Comparison of ENCODE assay signal across 24 mouse cellular contexts in the genomic region with DNA sequence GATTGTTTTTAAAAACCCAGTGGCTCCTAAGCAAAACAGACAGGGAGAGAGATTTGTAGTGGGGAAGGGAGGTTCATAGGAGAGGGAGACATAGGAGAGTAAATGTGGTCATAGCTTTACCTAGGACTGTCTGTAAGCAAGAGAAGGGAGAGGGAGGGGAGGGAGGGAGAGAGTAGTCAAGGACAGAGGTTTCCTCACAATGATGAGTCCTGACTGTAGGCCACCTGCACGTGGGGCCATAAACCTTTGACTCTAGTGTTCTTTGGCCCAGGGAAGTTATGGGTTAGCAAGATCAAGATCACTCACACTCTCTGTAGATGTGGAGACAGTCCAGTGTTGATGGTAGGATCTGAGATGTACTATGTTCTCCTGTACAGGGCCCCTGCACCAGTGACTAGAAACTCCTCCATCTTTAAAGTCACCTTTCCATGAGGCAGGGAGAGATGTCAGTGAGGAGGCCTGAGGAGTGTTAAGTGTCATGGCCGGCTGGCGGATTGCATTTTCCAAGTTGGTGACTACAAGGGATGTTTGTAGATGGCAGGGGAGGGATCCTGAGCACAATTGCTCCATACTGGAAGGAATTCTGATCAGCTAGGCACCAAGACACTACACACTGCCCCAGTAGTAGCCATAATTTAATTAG. TPM values are rescaled to one million over a fixed set of nuclear protein-coding genes. Genes with fewer than 3 reads are reported as not detected.
DNase-seq lines count a peak whose midpoint lies in the region; ATAC-seq and TF ChIP-seq lines count a peak whose summit lies in the region.
"Had no signal": no experiment of that assay in that cellular context is flagged by ENCODE, and none has a peak within 500 bp of the region (broad histone marks: within the 10 kb centered on the region; RNA-seq: fewer than 3 reads in every experiment).

No protein-coding gene starts in this region.

- no peak for TF ChIP-seq CTCF in intestine, postnatal 0 days (IDR thresholded peaks at IDR 0.05; ENCODE audit: low read depth)
- no peak for TF ChIP-seq CTCF in stomach, postnatal 0 days (IDR thresholded peaks at IDR 0.05; ENCODE audit: low read depth)

- H3K4me1 ChIP-seq in lung, embryonic 15.5 days: no peaks in the 10 kb centered on the region; the same call in 1 of the 2 replicates
- H3K4me1 ChIP-seq in intestine, embryonic 14.5 days (replicated peaks; ENCODE audit: control insufficient read depth, insufficient read depth, low read length): no peaks in the 10 kb centered on the region
- H3K4me1 ChIP-seq in intestine, postnatal 0 days (replicated peaks; ENCODE audit: control insufficient read depth, insufficient read depth, low read length): peaks cover 3% of the 10 kb centered on the region; the same call in 1 of the 2 replicates
- H3K4me1 ChIP-seq in stomach, postnatal 0 days (replicated peaks; ENCODE audit: control insufficient read depth, insufficient read depth): 0 out of 2 replicates have a peak, but pooled peaks cover 2% of the 10 kb centered on the region
- H3K4me1 ChIP-seq: embryonic facial prominence, embryonic 15.5 days; hindbrain, embryonic 13.5 days had no signal

- no peak for DNase-seq in lung, postnatal 36 days
- DNase-seq in intestine, embryonic 14.5 days (ENCODE audit: low spot score): peak; percentile 31
- peak; percentile 2 for DNase-seq in stomach, postnatal 0 days (ENCODE audit: low spot score)
- DNase-seq in urinary bladder, adult 18-20 months (ENCODE audit: low spot score in 2 of 2): no peak
- DNase-seq: adrenal gland, postnatal 14 days; cerebellum, adult 2 months; cerebellum, postnatal 10 days; embryo, embryonic 11 days; gastrocnemius, adult 2 months; gastrocnemius, postnatal 36 days; heart, adult 18-20 months; heart, postnatal 14 days had no signal

- H3K27ac ChIP-seq in lung, embryonic 15.5 days: peak overlapping the region; percentile 60
- no peak overlapping the region for H3K27ac ChIP-seq in intestine, embryonic 14.5 days (ENCODE audit: low read depth)
- peak overlapping the region; percentile 22 for H3K27ac ChIP-seq in intestine, postnatal 0 days (ENCODE audit: low read depth, low read length)
- no peak overlapping the region for H3K27ac ChIP-seq in stomach, postnatal 0 days (replicated peaks)
- H3K27ac ChIP-seq: embryonic facial prominence, embryonic 15.5 days; forebrain, embryonic 10.5 days; gastrocnemius, adult 2 months; heart, embryonic 10.5 days; hindbrain, embryonic 13.5 days had no signal

- H3K4me3 ChIP-seq in lung, embryonic 15.5 days: no peak overlapping the region
- H3K4me3 ChIP-seq in intestine, embryonic 14.5 days (ENCODE audit: low read depth, low read length): no peak overlapping the region
- no peak overlapping the region for H3K4me3 ChIP-seq in intestine, postnatal 0 days (ENCODE audit: low read depth, low read length)
- H3K4me3 ChIP-seq in stomach, postnatal 0 days (ENCODE audit: low read depth, low read length): no peak overlapping the region
- H3K4me3 ChIP-seq: embryonic facial prominence, embryonic 15.5 days; erythroblast, embryonic 14.5 days; forebrain, embryonic 10.5 days; gastrocnemius, adult 2 months; heart, embryonic 10.5 days; hindbrain, embryonic 13.5 days had no signal

- no peak overlapping the region for H3K4me2 ChIP-seq in lung, embryonic 15.5 days
- no peak overlapping the region for H3K4me2 ChIP-seq in intestine, embryonic 14.5 days (ENCODE audit: low read length)
- H3K4me2 ChIP-seq in intestine, postnatal 0 days (replicated peaks; ENCODE audit: low read depth): no peak overlapping the region
- no peak overlapping the region for H3K4me2 ChIP-seq in stomach, postnatal 0 days (replicated peaks; ENCODE audit: low read depth)
- H3K4me2 ChIP-seq: embryonic facial prominence, embryonic 15.5 days; hindbrain, embryonic 13.5 days had no signal

- no peak overlapping the region for H3K9ac ChIP-seq in lung, embryonic 15.5 days
- no peak overlapping the region for H3K9ac ChIP-seq in intestine, embryonic 14.5 days (ENCODE audit: low read length)
- H3K9ac ChIP-seq in intestine, postnatal 0 days (ENCODE audit: low read depth, low read length): no peak overlapping the region
- no peak overlapping the region for H3K9ac ChIP-seq in stomach, postnatal 0 days (ENCODE audit: low read length)
- H3K9ac ChIP-seq: embryonic facial prominence, embryonic 15.5 days; hindbrain, embryonic 13.5 days had no signal

- no peak for ATAC-seq in lung, embryonic 15.5 days (ENCODE audit: borderline replicate concordance, extremely low read depth, low FRiP score, low TSS enrichment)
- ATAC-seq in intestine, embryonic 14.5 days (replicated peaks; ENCODE audit: low FRiP score, low TSS enrichment, low read depth): no peak
- peak; percentile 78 for ATAC-seq in intestine, postnatal 0 days
- ATAC-seq in stomach, postnatal 0 days (ENCODE audit: low FRiP score, low TSS enrichment): no peak
- no peak for ATAC-seq in cerebellum, adult (ENCODE audit: insufficient number of reproducible peaks, low FRiP score, low TSS enrichment)
- ATAC-seq: forebrain, embryonic 14.5 days had no signal

- no peaks in the 10 kb centered on the region for H3K27me3 ChIP-seq in lung, embryonic 15.5 days
- no peaks in the 10 kb centered on the region for H3K27me3 ChIP-seq in intestine, embryonic 14.5 days (replicated peaks; ENCODE audit: control insufficient read depth, insufficient read depth, low read length)
- H3K27me3 ChIP-seq in intestine, postnatal 0 days (replicated peaks; ENCODE audit: control insufficient read depth, insufficient read depth, low read length): no peaks in the 10 kb centered on the region
- H3K27me3 ChIP-seq in stomach, postnatal 0 days (ENCODE audit: control insufficient read depth, insufficient read depth, low read length): no peaks in the 10 kb centered on the region
- H3K27me3 ChIP-seq: embryonic facial prominence, embryonic 15.5 days; hindbrain, embryonic 13.5 days had no signal

- H3K9me3 ChIP-seq in lung, embryonic 15.5 days: no peaks in the 10 kb centered on the region
- H3K9me3 ChIP-seq in intestine, embryonic 14.5 days (ENCODE audit: control insufficient read depth, low read length): no peaks in the 10 kb centered on the region
- no peaks in the 10 kb centered on the region for H3K9me3 ChIP-seq in intestine, postnatal 0 days (ENCODE audit: control insufficient read depth)
- H3K9me3 ChIP-seq in stomach, postnatal 0 days (ENCODE audit: control insufficient read depth, low read length): no peaks in the 10 kb centered on the region

- no peak for TF ChIP-seq EP300 in stomach, postnatal 0 days (optimal IDR thresholded peaks at IDR 0.05)

- H3K36me3 ChIP-seq in lung, embryonic 15.5 days: no peaks in the 10 kb centered on the region
- no peaks in the 10 kb centered on the region for H3K36me3 ChIP-seq in intestine, embryonic 14.5 days (ENCODE audit: control insufficient read depth, insufficient read depth, low read length)
- no peaks in the 10 kb centered on the region for H3K36me3 ChIP-seq in intestine, postnatal 0 days (ENCODE audit: control insufficient read depth, insufficient read depth)
- H3K36me3 ChIP-seq in stomach, postnatal 0 days (ENCODE audit: control insufficient read depth, insufficient read depth, low read length): no peaks in the 10 kb centered on the region
- H3K36me3 ChIP-seq: embryonic facial prominence, embryonic 15.5 days; forebrain, embryonic 10.5 days; heart, embryonic 10.5 days; hindbrain, embryonic 13.5 days had no signal

- 74% methylated on average over 3 of the region's 3 CpGs for WGBS in lung, embryonic 15.5 days
- 88% methylated on average over 3 of the region's 3 CpGs for WGBS in intestine, embryonic 14.5 days
- WGBS in intestine, postnatal 0 days: 75% methylated on average over 3 of the region's 3 CpGs
- WGBS in stomach, postnatal 0 days: 83% methylated on average over 3 of the region's 3 CpGs

RNA-seq across cellular contexts. Expression of a gene that starts 1.6 kb away (rescaled TPM):
- polyA plus RNA-seq in lung, embryonic 15.5 days (2015; fragmentation: Nextera tagmentation; extraction: Ambion mirVana): 0.21 and 0.74 TPM in 2 replicates
- not detected in 2 replicates for polyA plus RNA-seq in intestine, embryonic 14.5 days (2014; fragmentation: Nextera tagmentation; extraction: Ambion mirVana)
- 11.6 and 13.6 TPM in 2 replicates for polyA plus RNA-seq in intestine, postnatal 0 days (2015; fragmentation: Nextera tagmentation; extraction: Ambion mirVana)
- polyA plus RNA-seq in stomach, postnatal 0 days (2015; fragmentation: Nextera tagmentation; extraction: Ambion mirVana): 0.17 TPM in 1 of 2 replicates, not detected in the other
- polyA plus RNA-seq: C2C12; cerebellum, adult 2 months; embryonic facial prominence, embryonic 11.5 days; erythroblast, embryonic 14.5 days; forebrain, embryonic 10.5 days; forebrain, embryonic 14.5 days; heart, embryonic 10.5 days; heart, embryonic 14.5 days had no signal

Comparison
In these comparisons a context has a peak if more than half of its experiments do, and no peak if none do; other contexts are left out.
1. H3K27ac ChIP-seq: peak in lung, embryonic 15.5 days (single experiment) and intestine, postnatal 0 days (single experiment); none in intestine, embryonic 14.5 days (single experiment) and stomach, postnatal 0 days (single experiment).
2. DNase-seq: peak in intestine, embryonic 14.5 days (single experiment) and stomach, postnatal 0 days (single experiment); none in lung, postnatal 36 days (single experiment) and urinary bladder, adult 18-20 months (0 of 2).